Mouse (Mus musculus): ENCODE data around the gene Hspbp1. TPM values are rescaled to one million over a fixed set of nuclear protein-coding genes. Genes with fewer than 3 reads are reported as not detected.

Gene Hspbp1
- polyA plus RNA-seq, 1 experiment from 2014 or later: 54.4 TPM

- ATAC-seq: peak; percentile 54
- no peak for TF ChIP-seq EP300 (IDR thresholded peaks at IDR 0.05)
- no peak for TF ChIP-seq CTCF (IDR thresholded peaks at IDR 0.05)
- peak overlapping the region; percentile 55 for H3K9ac ChIP-seq (replicated peaks; ENCODE audit: low read depth)
- DNase-seq (ENCODE audit: low spot score): no peak
- 0 out of 2 replicates have a peak overlapping the region, but pooled peaks have one; percentile 20 for H3K27ac ChIP-seq (ENCODE audit: low read length)
- no peaks in the 10 kb centered on the region for H3K27me3 ChIP-seq (replicated peaks; ENCODE audit: insufficient read depth, low read length)
- H3K4me3 ChIP-seq (ENCODE audit: low read depth, low read length): peak overlapping the region; percentile 57
- H3K4me2 ChIP-seq (replicated peaks; ENCODE audit: low read depth, low read length): peak overlapping the region; percentile 99
- no peaks in the 10 kb centered on the region for H3K4me1 ChIP-seq (ENCODE audit: insufficient read depth, low read depth, low read length)
- WGBS: 8% methylated on average over 18 of the region's 35 CpGs
- no peaks in the 10 kb centered on the region for H3K36me3 ChIP-seq (ENCODE audit: insufficient read depth, low read length)
- no peaks in the 10 kb centered on the region for H3K9me3 ChIP-seq (ENCODE audit: low read length)
These were observed 6.2 kb upstream of the Hspbp1 start for GRCm38 (mm10) chr7:4690951-4691653.

GRCm38 (mm10) chr7:4690387-4690786 is 5.5 kb upstream of the Hspbp1 start, which contains the start of gene Brsk1:
Gene Brsk1, plus strand, starts transcription at chr7:4690604.
- Histone ChIP-seq H3K4me3 (ENCODE audit: low read depth, low read length) (peak within 1 kb of the TSS; percentile 57), H3K27me3 (replicated peaks; ENCODE audit: insufficient read depth, low read length) (no peaks in the 10 kb centered on the region), H3K9ac (replicated peaks; ENCODE audit: low read depth) (peak within 1 kb of the TSS; percentile 55), H3K36me3 (ENCODE audit: insufficient read depth, low read length) (no peaks in the 10 kb centered on the region), H3K9me3 (ENCODE audit: low read length) (no peaks in the 10 kb centered on the region), H3K4me1 (ENCODE audit: insufficient read depth, low read depth, low read length) (no peaks in the 10 kb centered on the region), H3K27ac (ENCODE audit: low read length) (0 out of 2 replicates have a peak within 1 kb of the TSS, but pooled peaks have one; percentile 20), H3K4me2 (replicated peaks; ENCODE audit: low read depth, low read length) (peak within 1 kb of the TSS; percentile 99)
- DNase-seq (ENCODE audit: low spot score): peak; percentile 78
- 0% methylated on average over 5 of the region's 18 CpGs for WGBS
- peak; percentile 74 for ATAC-seq
- TF ChIP-seq EP300 (IDR thresholded peaks at IDR 0.05) (no peak), CTCF (IDR thresholded peaks at IDR 0.05) (no peak)

GRCm38 (mm10) chr7:4684203-4684602 is 665 bp downstream of the Hspbp1 start:
- TF ChIP-seq CTCF (IDR thresholded peaks at IDR 0.05) (no peak), EP300 (IDR thresholded peaks at IDR 0.05) (no peak)
- H3K36me3 ChIP-seq (ENCODE audit: insufficient read depth, low read length): no peaks in the 10 kb centered on the region
- no peaks in the 10 kb centered on the region for H3K27me3 ChIP-seq (replicated peaks; ENCODE audit: insufficient read depth, low read length)
- H3K4me1 ChIP-seq (ENCODE audit: insufficient read depth, low read depth, low read length): peaks cover 6% of the 10 kb centered on the region; the same call in 1 of the 2 replicates
- ATAC-seq (no peak), DNase-seq (ENCODE audit: low spot score) (no peak)
- peak overlapping the region; percentile 72 for H3K4me3 ChIP-seq (ENCODE audit: low read depth, low read length)
- no peaks in the 10 kb centered on the region for H3K9me3 ChIP-seq (ENCODE audit: low read length)
- WGBS: under 1% methylated on average over 13 of the region's 13 CpGs
- H3K4me2 ChIP-seq (replicated peaks; ENCODE audit: low read depth, low read length): peak overlapping the region; percentile 84
- no peak overlapping the region for H3K9ac ChIP-seq (replicated peaks; ENCODE audit: low read depth)
- H3K27ac ChIP-seq (ENCODE audit: low read length): no peak overlapping the region

GRCm38 (mm10) chr7:4683307-4683706 is 1.6 kb downstream of the Hspbp1 start:
- H3K27me3 ChIP-seq (replicated peaks; ENCODE audit: insufficient read depth, low read length): no peaks in the 10 kb centered on the region
- ATAC-seq: no peak
- no peak overlapping the region for H3K4me3 ChIP-seq (ENCODE audit: low read depth, low read length)
- DNase-seq (ENCODE audit: low spot score): no peak
- H3K9me3 ChIP-seq (ENCODE audit: low read length): no peaks in the 10 kb centered on the region
- no peak for TF ChIP-seq EP300 (IDR thresholded peaks at IDR 0.05)
- TF ChIP-seq CTCF (IDR thresholded peaks at IDR 0.05): no peak
- H3K36me3 ChIP-seq (ENCODE audit: insufficient read depth, low read length): no peaks in the 10 kb centered on the region
- peaks cover 6% of the 10 kb centered on the region; the same call in 1 of the 2 replicates for H3K4me1 ChIP-seq (ENCODE audit: insufficient read depth, low read depth, low read length)
- 81% methylated on average over 5 of the region's 5 CpGs for WGBS
- no peak overlapping the region for H3K9ac ChIP-seq (replicated peaks; ENCODE audit: low read depth)
- no peak overlapping the region for H3K4me2 ChIP-seq (replicated peaks; ENCODE audit: low read depth, low read length)
- no peak overlapping the region for H3K27ac ChIP-seq (ENCODE audit: low read length)

GRCm38 (mm10) chr7:4675200-4675599 is 9.7 kb downstream of the Hspbp1 start:
- Histone ChIP-seq H3K27me3 (replicated peaks; ENCODE audit: insufficient read depth, low read length) (no peaks in the 10 kb centered on the region), H3K9me3 (ENCODE audit: low read length) (no peaks in the 10 kb centered on the region), H3K27ac (ENCODE audit: low read length) (no peak overlapping the region), H3K4me1 (ENCODE audit: insufficient read depth, low read depth, low read length) (no peaks in the 10 kb centered on the region), H3K4me3 (ENCODE audit: low read depth, low read length) (no peak overlapping the region), H3K4me2 (replicated peaks; ENCODE audit: low read depth, low read length) (no peak overlapping the region), H3K9ac (replicated peaks; ENCODE audit: low read depth) (no peak overlapping the region), H3K36me3 (ENCODE audit: insufficient read depth, low read length) (peaks cover 6% of the 10 kb centered on the region; the same call in 1 of the 2 replicates)
- 91% methylated on average over 7 of the region's 7 CpGs for WGBS
- ATAC-seq (no peak), DNase-seq (ENCODE audit: low spot score) (no peak)
- TF ChIP-seq EP300 (IDR thresholded peaks at IDR 0.05) (no peak), CTCF (IDR thresholded peaks at IDR 0.05) (no peak)

GRCm38 (mm10) chr7:4674114-4674731 is 10.6 kb downstream of the Hspbp1 start:
- no peak overlapping the region for H3K27ac ChIP-seq (ENCODE audit: low read length)
- no peaks in the 10 kb centered on the region for H3K4me1 ChIP-seq (ENCODE audit: insufficient read depth, low read depth, low read length)
- H3K27me3 ChIP-seq (replicated peaks; ENCODE audit: insufficient read depth, low read length): no peaks in the 10 kb centered on the region
- no peak overlapping the region for H3K9ac ChIP-seq (replicated peaks; ENCODE audit: low read depth)
- no peak overlapping the region for H3K4me3 ChIP-seq (ENCODE audit: low read depth, low read length)
- H3K9me3 ChIP-seq (ENCODE audit: low read length): no peaks in the 10 kb centered on the region
- DNase-seq (ENCODE audit: low spot score): no peak
- H3K4me2 ChIP-seq (replicated peaks; ENCODE audit: low read depth, low read length): no peak overlapping the region
- H3K36me3 ChIP-seq (ENCODE audit: insufficient read depth, low read length): peaks cover 6% of the 10 kb centered on the region; the same call in 1 of the 2 replicates
- WGBS: 88% methylated on average over 12 of the region's 12 CpGs
- no peak for ATAC-seq
- TF ChIP-seq EP300 (IDR thresholded peaks at IDR 0.05): no peak
- TF ChIP-seq CTCF (IDR thresholded peaks at IDR 0.05): no peak
